Mouse (Mus musculus) stomach, postnatal 0 days (tissue): ENCODE measurements around the gene Gm960. TPM values are rescaled to one million over a fixed set of nuclear protein-coding genes. Genes with fewer than 3 reads are reported as not detected.

ENCODE experiments used
- ATAC-seq: fragments of 200-750 bp; cut with Nextera tagmentation; 2 replicates; pipeline ENCODE4 v1.8.0; 2017; ENCODE audit not compliant: low FRiP score, low TSS enrichment
- DNase-seq: peaks from one replicate; pipeline ENCODE4 v3.0.0-alpha.2; 2016; ENCODE audit warnings: low spot score
- H3K27ac ChIP-seq: fragments of 300-500 bp; sonication (generic); replicated peaks from 2 replicates; pipeline ENCODE4 v1.5.1; 2014; ENCODE audit warnings: mild to moderate bottlenecking, control low read depth
- H3K27me3 ChIP-seq: fragments of 300-500 bp; sonication (generic); 2 replicates; pipeline ENCODE4 v1.6.1; 2014; ENCODE audit warnings: low read length; ENCODE audit not compliant: control insufficient read depth, insufficient read depth
- H3K36me3 ChIP-seq: fragments of 300-500 bp; sonication (generic); 2 replicates; pipeline ENCODE4 v1.6.1; 2014; ENCODE audit warnings: low read length, mixed read lengths; ENCODE audit not compliant: control insufficient read depth, insufficient read depth
- H3K4me1 ChIP-seq: fragments of 300-500 bp; sonication (generic); replicated peaks from 2 replicates; pipeline ENCODE4 v1.6.1; 2014; ENCODE audit warnings: antibody characterized with exemption; ENCODE audit not compliant: control insufficient read depth, insufficient read depth
- H3K4me2 ChIP-seq: fragments of 300-500 bp; sonication (generic); replicated peaks from 2 replicates; pipeline ENCODE4 v1.6.1; 2014; ENCODE audit warnings: low read depth, mild to moderate bottlenecking, control low read depth, moderate library complexity
- H3K4me3 ChIP-seq: fragments of 300-500 bp; sonication (generic); 2 replicates; pipeline ENCODE4 v1.5.1; 2014; ENCODE audit warnings: low read depth, low read length, control low read depth
- H3K9ac ChIP-seq: fragments of 300-500 bp; sonication (generic); 2 replicates; pipeline ENCODE4 v1.6.1; 2014; ENCODE audit warnings: mild to moderate bottlenecking, low read length, control low read depth, mixed read lengths
- H3K9me3 ChIP-seq: fragments of 300-500 bp; sonication (generic); 2 replicates; pipeline ENCODE4 v1.6.1; 2016; ENCODE audit warnings: low read length; ENCODE audit not compliant: control insufficient read depth
- CTCF ChIP-seq: IDR thresholded peaks from 2 replicates; pipeline ENCODE4 v1.5.1; 2016; ENCODE audit warnings: antibody characterized with exemption, low read depth, mild to moderate bottlenecking, moderate library complexity
- EP300 ChIP-seq: optimal IDR thresholded peaks from 2 replicates; pipeline ENCODE3; 2016; ENCODE audit warnings: antibody characterized with exemption
- WGBS: fragments of 180-500 bp; shearing (Covaris S2); extraction: QIAGEN DNeasy Blood & Tissue Kit; methylation state at CpG from one replicate; pipeline ENCODE4 v1.1.7; 2014; 5-methylcytosine and 5-hydroxymethylcytosine counted together
- polyA plus RNA-seq: library from polyadenylated mRNA; unstranded; fragments of >200 nt; fragmentation: Nextera tagmentation; extraction: Ambion mirVana; gene quantifications from 2 replicates; pipeline ENCODE4 v1.2.1, GENCODE M21; 2015

The Gm960 gene
- polyA plus RNA-seq, 1 experiment from 2014 or later, result 2.3 TPM

DNA sequence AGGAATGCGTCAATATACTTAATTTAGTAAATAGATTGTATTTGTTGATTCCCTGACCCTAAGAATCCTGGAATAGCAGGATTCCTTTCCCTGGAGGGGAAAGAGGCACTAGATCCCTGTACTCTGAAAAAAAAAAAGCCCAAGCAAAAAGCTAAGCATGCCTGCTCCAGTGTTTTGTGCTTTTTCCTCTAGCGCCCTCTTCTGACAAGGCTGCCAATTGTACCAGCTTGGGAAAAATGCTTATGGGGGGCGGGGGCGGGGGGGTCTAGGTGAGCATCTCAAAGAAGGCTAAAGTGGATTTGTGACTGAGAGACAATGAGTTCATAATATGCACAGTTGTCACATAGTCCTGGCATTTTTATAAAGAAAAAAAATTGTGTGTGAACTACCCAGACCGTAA is 45.1 kb upstream of the Gm960 start:
- 43% methylated on average over 5 of the region's 5 CpGs for whole genome bisulfite sequencing
- TF ChIP-seq CTCF (peak; percentile 79), EP300 (no peak)
- Histone ChIP-seq H3K4me3 (no peak overlapping the region), H3K36me3 (no peaks in the 10 kb centered on the region; the same call in 1 of the 2 replicates), H3K27me3 (no peaks in the 10 kb centered on the region), H3K27ac (no peak overlapping the region), H3K9ac (no peak overlapping the region), H3K4me1 (no peaks in the 10 kb centered on the region), H3K9me3 (no peaks in the 10 kb centered on the region), H3K4me2 (no peak overlapping the region)
- DNase-seq (peak; percentile 46), ATAC-seq (no peak)

GRCm38 (mm10) chr19:4742229-4742628 is 43.8 kb upstream of the Gm960 start:
- H3K27ac ChIP-seq, result no peak overlapping the region
- H3K27me3 ChIP-seq, result no peaks in the 10 kb centered on the region
- TF ChIP-seq CTCF, result no peak
- TF ChIP-seq EP300, result no peak
- no peaks in the 10 kb centered on the region for H3K9me3 ChIP-seq
- no peak for DNase-seq
- H3K4me3 ChIP-seq, result no peak overlapping the region
- H3K9ac ChIP-seq, result no peak overlapping the region
- H3K4me2 ChIP-seq, result no peak overlapping the region
- H3K36me3 ChIP-seq, result no peaks in the 10 kb centered on the region; the same call in 1 of the 2 replicates
- ATAC-seq, result no peak
- H3K4me1 ChIP-seq, result no peaks in the 10 kb centered on the region
- 87% methylated on average over 6 of the region's 6 CpGs for WGBS

DNA sequence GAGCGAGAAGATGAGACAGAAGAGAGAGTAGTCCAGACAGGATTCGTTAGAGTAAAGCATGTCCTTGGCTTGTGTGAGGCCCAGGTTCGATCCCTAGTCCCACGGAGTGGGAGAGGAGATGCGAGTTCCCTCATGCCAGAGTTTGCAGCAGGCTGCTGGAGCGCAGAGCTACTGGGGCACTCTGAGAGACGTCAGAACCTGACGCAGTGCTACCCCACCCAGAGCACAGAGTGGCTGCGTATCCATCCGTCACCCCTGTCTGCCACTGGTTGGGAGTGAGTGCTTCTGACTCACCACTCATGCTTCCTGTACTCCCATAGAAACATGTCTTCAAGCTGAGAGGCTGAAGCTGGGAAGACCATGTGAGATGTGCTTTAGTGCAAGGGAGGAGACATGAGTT is 43.0 kb upstream of the Gm960 start:
- Histone ChIP-seq H3K4me1 (no peaks in the 10 kb centered on the region), H3K4me2 (no peak overlapping the region), H3K27ac (no peak overlapping the region), H3K9me3 (no peaks in the 10 kb centered on the region), H3K27me3 (no peaks in the 10 kb centered on the region), H3K36me3 (no peaks in the 10 kb centered on the region; the same call in 1 of the 2 replicates), H3K9ac (no peak overlapping the region), H3K4me3 (no peak overlapping the region)
- TF ChIP-seq CTCF (no peak), EP300 (no peak)
- WGBS, result 61% methylated on average over 10 of the region's 10 CpGs
- ATAC-seq, result peak; percentile 51; the same call in 1 of the 2 replicates
- no peak for DNase-seq

- Histone ChIP-seq H3K36me3 (no peaks in the 10 kb centered on the region; the same call in 1 of the 2 replicates), H3K9me3 (no peaks in the 10 kb centered on the region), H3K27me3 (no peaks in the 10 kb centered on the region), H3K4me3 (no peak overlapping the region), H3K4me2 (no peak overlapping the region), H3K4me1 (no peaks in the 10 kb centered on the region), H3K27ac (no peak overlapping the region), H3K9ac (no peak overlapping the region)
- DNase-seq (no peak), ATAC-seq (no peak)
- TF ChIP-seq EP300, result no peak
- TF ChIP-seq CTCF, result no peak
- WGBS, result 95% methylated on average over 5 of the region's 5 CpGs
Measured at GRCm38 (mm10) chr19:4739762-4740161, 41.3 kb upstream of the Gm960 start.

DNA sequence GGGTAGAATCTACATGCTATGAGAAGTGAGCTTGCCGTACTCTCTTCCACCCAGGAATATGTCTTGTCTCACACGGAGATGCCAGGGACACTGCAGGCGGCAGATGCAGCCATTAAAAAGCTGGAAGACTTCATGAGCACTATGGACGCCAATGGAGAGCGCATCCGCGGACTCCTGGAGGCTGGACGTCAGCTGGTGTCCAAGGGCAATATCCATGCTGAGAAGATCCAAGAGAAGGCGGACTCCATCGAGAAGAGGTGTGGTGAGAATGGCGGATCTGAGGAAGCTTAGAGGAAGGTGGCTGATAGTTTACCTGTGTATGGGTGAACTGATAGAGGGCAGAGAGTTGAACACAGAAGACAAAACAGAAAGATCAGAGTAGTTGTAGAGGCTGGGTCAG is 40.6 kb upstream of the Gm960 start:
- no peak overlapping the region for H3K9ac ChIP-seq
- TF ChIP-seq CTCF (no peak), EP300 (no peak)
- no peaks in the 10 kb centered on the region for H3K27me3 ChIP-seq
- ATAC-seq (no peak), DNase-seq (no peak)
- WGBS, result 96% methylated on average over 11 of the region's 11 CpGs
- H3K4me3 ChIP-seq, result no peak overlapping the region
- no peaks in the 10 kb centered on the region for H3K4me1 ChIP-seq
- H3K9me3 ChIP-seq, result no peaks in the 10 kb centered on the region
- no peak overlapping the region for H3K27ac ChIP-seq
- H3K4me2 ChIP-seq, result no peak overlapping the region
- no peaks in the 10 kb centered on the region; the same call in 1 of the 2 replicates for H3K36me3 ChIP-seq

- 85% methylated on average over 13 of the region's 13 CpGs for WGBS
- Histone ChIP-seq H3K36me3 (no peaks in the 10 kb centered on the region; the same call in 1 of the 2 replicates), H3K9me3 (no peaks in the 10 kb centered on the region), H3K4me2 (no peak overlapping the region), H3K4me1 (no peaks in the 10 kb centered on the region), H3K9ac (no peak overlapping the region), H3K27me3 (no peaks in the 10 kb centered on the region), H3K27ac (no peak overlapping the region), H3K4me3 (no peak overlapping the region)
- TF ChIP-seq EP300 (no peak), CTCF (no peak)
- ATAC-seq, result no peak
- DNase-seq, result no peak
Measured at GRCm38 (mm10) chr19:4737866-4738265, 39.4 kb upstream of the Gm960 start.
